ENCODE assay signal across 9 mouse cellular contexts in the genomic region with DNA sequence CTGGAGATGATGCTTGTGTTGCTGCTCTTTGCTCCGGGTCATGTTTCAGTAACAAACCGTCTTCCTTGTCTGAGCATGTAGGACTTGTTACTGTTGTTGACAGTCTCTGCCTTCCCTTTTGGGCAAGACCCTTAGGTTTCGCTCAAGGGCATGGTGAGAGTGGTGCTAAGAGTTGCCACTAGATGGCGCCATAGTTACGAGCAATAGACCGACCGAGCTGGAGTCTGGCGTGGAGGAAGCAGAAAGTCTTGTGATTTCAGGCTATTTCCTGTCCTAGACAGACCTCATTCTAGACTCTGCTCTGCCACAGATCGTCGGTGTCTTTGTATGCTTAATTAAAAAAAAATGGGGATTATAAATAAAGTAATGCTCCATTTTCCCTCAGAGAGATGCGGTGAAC. TPM values are rescaled to one million over a fixed set of nuclear protein-coding genes. Genes with fewer than 3 reads are reported as not detected.
DNase-seq lines count a peak whose midpoint lies in the region; ATAC-seq and TF ChIP-seq lines count a peak whose summit lies in the region.
"Had no signal": no experiment of that assay in that cellular context is flagged by ENCODE, and none has a peak within 500 bp of the region (broad histone marks: within the 10 kb centered on the region; RNA-seq: fewer than 3 reads in every experiment).

No protein-coding gene starts in this region.

- no peak for TF ChIP-seq EP300 in liver, postnatal 0 days (IDR thresholded peaks at IDR 0.05; ENCODE audit: low read depth)

- H3K4me2 ChIP-seq in embryonic facial prominence, embryonic 11.5 days (ENCODE audit: low read depth, low read length) = no peak overlapping the region
- no peak overlapping the region for H3K4me2 ChIP-seq in liver, postnatal 0 days (ENCODE audit: low read depth, low read length)
- H3K4me2 ChIP-seq in neural tube, embryonic 15.5 days = peak overlapping the region; percentile 17; the same call in 1 of the 2 replicates

- no peak overlapping the region for H3K4me3 ChIP-seq in embryonic facial prominence, embryonic 11.5 days (ENCODE audit: low read depth, low read length)
- H3K4me3 ChIP-seq in liver, postnatal 0 days (ENCODE audit: low read depth, low read length) = no peak overlapping the region
- H3K4me3 ChIP-seq in neural tube, embryonic 15.5 days (replicated peaks) = no peak overlapping the region

- 13% methylated on average over 11 of the region's 11 CpGs for WGBS in embryonic facial prominence, embryonic 11.5 days
- WGBS in liver, postnatal 0 days (ENCODE audit: insufficient replicate concordance) = 10% methylated on average over 11 of the region's 11 CpGs
- WGBS in neural tube, embryonic 15.5 days = 10% methylated on average over 11 of the region's 11 CpGs

- H3K9me3 ChIP-seq in embryonic facial prominence, embryonic 11.5 days (replicated peaks; ENCODE audit: control insufficient read depth, low read length) = no peaks in the 10 kb centered on the region
- no peaks in the 10 kb centered on the region for H3K9me3 ChIP-seq in liver, postnatal 0 days (ENCODE audit: low read length)
- H3K9me3 ChIP-seq in neural tube, embryonic 15.5 days (replicated peaks) = no peaks in the 10 kb centered on the region

- DNase-seq in CD4-positive, CD25-positive, alpha-beta regulatory T cell, adult 2 months (ENCODE audit: low read depth, low spot score) = peak; percentile 82
- DNase-seq in adrenal gland, postnatal 36 days = peak; percentile 59 to 72
- DNase-seq in embryonic facial prominence, embryonic 11.5 days (ENCODE audit: low spot score) = peak; percentile 89
- DNase-seq in heart, adult 8-10 months (ENCODE audit: low spot score) = peak; percentile 54
- DNase-seq in kidney, postnatal 25 days = peak; percentile 69 to 80
- DNase-seq in liver, postnatal 0 days = peak; percentile 73
- DNase-seq in thymus, adult 18-20 months = peak; percentile 25 to 43

- H3K4me1 ChIP-seq in embryonic facial prominence, embryonic 11.5 days (ENCODE audit: control insufficient read depth, insufficient read depth, low read length) = no peaks in the 10 kb centered on the region
- no peaks in the 10 kb centered on the region for H3K4me1 ChIP-seq in liver, postnatal 0 days (ENCODE audit: insufficient read depth)
- peaks cover 3% of the 10 kb centered on the region; the same call in 1 of the 2 replicates for H3K4me1 ChIP-seq in neural tube, embryonic 15.5 days

- H3K9ac ChIP-seq in embryonic facial prominence, embryonic 11.5 days (replicated peaks; ENCODE audit: low read length) = no peak overlapping the region
- no peak overlapping the region for H3K9ac ChIP-seq in liver, postnatal 0 days (replicated peaks)
- H3K9ac ChIP-seq in neural tube, embryonic 15.5 days (replicated peaks) = no peak overlapping the region

- no peaks in the 10 kb centered on the region for H3K36me3 ChIP-seq in embryonic facial prominence, embryonic 11.5 days (replicated peaks; ENCODE audit: control insufficient read depth, insufficient read depth, low read depth, low read length)
- no peaks in the 10 kb centered on the region for H3K36me3 ChIP-seq in liver, postnatal 0 days (replicated peaks; ENCODE audit: insufficient read depth, low read length)
- no peaks in the 10 kb centered on the region for H3K36me3 ChIP-seq in neural tube, embryonic 15.5 days

- peak; percentile 56; the same call in 1 of the 2 replicates for ATAC-seq in embryonic facial prominence, embryonic 11.5 days (replicated peaks; ENCODE audit: insufficient number of reproducible peaks, low FRiP score, low TSS enrichment, low read depth)
- ATAC-seq in liver, postnatal 0 days = peak; percentile 41; the same call in 1 of the 2 replicates
- ATAC-seq in neural tube, embryonic 15.5 days (ENCODE audit: low FRiP score) = peak; percentile 72; the same call in 1 of the 2 replicates

- TF ChIP-seq CTCF in liver, postnatal 0 days (IDR thresholded peaks at IDR 0.05; ENCODE audit: low read depth) = peak; percentile 91

- no peak overlapping the region for H3K27ac ChIP-seq in embryonic facial prominence, embryonic 11.5 days (replicated peaks; ENCODE audit: low read depth, low read length)
- no peak overlapping the region for H3K27ac ChIP-seq in liver, postnatal 0 days (ENCODE audit: low read depth)
- no peak overlapping the region for H3K27ac ChIP-seq in neural tube, embryonic 15.5 days (replicated peaks)

- H3K27me3 ChIP-seq in embryonic facial prominence, embryonic 11.5 days (ENCODE audit: control insufficient read depth, insufficient read depth, low read length) = no peaks in the 10 kb centered on the region
- no peaks in the 10 kb centered on the region for H3K27me3 ChIP-seq in liver, postnatal 0 days (ENCODE audit: insufficient read depth, low read length)
- peaks cover 3% of the 10 kb centered on the region; the same call in 1 of the 2 replicates for H3K27me3 ChIP-seq in neural tube, embryonic 15.5 days (replicated peaks)

RNA-seq across cellular contexts. Expression of a gene that starts 40.3 kb away (rescaled TPM):
- not detected for total RNA-seq in adrenal gland, postnatal 36 days (2021)
- polyA plus RNA-seq in embryonic facial prominence, embryonic 11.5 days (2014; fragmentation: Nextera tagmentation; extraction: Ambion mirVana) = not detected in 2 replicates
- under 1 TPM in 1 of 4 experiments, not detected in 3; 0.14 TPM for total RNA-seq in heart, adult 8-10 months (2022)
- polyA plus RNA-seq in liver, postnatal 0 days (2015; fragmentation: Nextera tagmentation; extraction: Ambion mirVana) = not detected in 2 replicates
- polyA plus RNA-seq in neural tube, embryonic 15.5 days (2015; fragmentation: Nextera tagmentation; extraction: Ambion mirVana) = 0.10 TPM in 1 of 2 replicates, not detected in the other
- polyA plus RNA-seq: gonadal fat pad, adult 2 months had no signal

Comparison
In these comparisons a context has a peak if more than half of its experiments do, and no peak if none do; other contexts are left out.
1. DNase-seq: peak in every context shown above with its lines; median percentile 89 in embryonic facial prominence, embryonic 11.5 days; 82 in CD4-positive, CD25-positive, alpha-beta regulatory T cell, adult 2 months; 74 in kidney, postnatal 25 days; 73 in liver, postnatal 0 days; 66 in adrenal gland, postnatal 36 days; 54 in heart, adult 8-10 months; 34 in thymus, adult 18-20 months.